Mouse (Mus musculus) bone marrow macrophage, adult 2 months (primary cell): ENCODE measurements around the gene Actr8.

Experiments
- CTCF ChIP-seq: IDR thresholded peaks from 2 replicates; pipeline ENCODE4 v1.5.1; 2012; ENCODE audit warnings: low read depth, mild to moderate bottlenecking, low read length, moderate library complexity
- POLR2A ChIP-seq: IDR thresholded peaks from 2 replicates; pipeline ENCODE4 v1.6.1; 2012; ENCODE audit warnings: mild to moderate bottlenecking, low read depth, low read length, borderline replicate concordance

DNA sequence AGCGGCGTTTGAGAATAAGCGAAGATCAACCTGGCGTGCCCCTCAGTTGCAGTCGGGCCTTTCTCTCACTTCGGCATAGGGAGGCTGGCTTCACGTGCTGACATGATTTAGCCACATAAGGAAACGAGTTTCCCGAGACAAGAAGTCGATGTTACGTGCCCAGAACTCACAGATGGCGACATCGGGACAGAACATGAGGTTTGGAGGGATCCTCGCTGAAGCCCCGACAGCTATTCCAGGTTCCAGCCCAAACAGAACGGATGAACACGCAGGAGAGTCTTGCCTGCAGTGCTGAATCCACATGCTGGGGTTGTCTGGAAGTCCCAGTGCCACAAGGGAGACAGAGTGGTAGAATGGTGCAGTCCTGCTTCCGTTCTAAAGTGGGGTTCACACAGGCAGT lies 60.3 kb downstream of the Actr8 start:
- no peak for TF ChIP-seq CTCF
- no peak for TF ChIP-seq POLR2A
